Mouse (Mus musculus): ENCODE results near the gene Cpz.

GRCm38 (mm10) chr5:35531586-35531985, 6.1 kb upstream of the Cpz start:
- no peak for TF ChIP-seq GATA1 (IDR thresholded peaks at IDR 0.05; ENCODE audit: borderline replicate concordance, low read length)
- no peak for TF ChIP-seq FLI1 (IDR thresholded peaks at IDR 0.05; ENCODE audit: low read length)
